Mouse (Mus musculus) urinary bladder, postnatal 36 days (tissue): ENCODE measurements at regions not wholly inside any gene's neighbourhood (a gene's known extent, or its start where the extent isn't known, plus 50 kb on each side); places are given as distances from the start of the nearest gene placed in this dataset.

Source experiments
- DNase-seq, 2 experiments: peaks; one replicate each; pipeline ENCODE4 v3.0.0; 2022; ENCODE audit warnings: low spot score in 2 of 2, mixed read lengths in 1 of 2

GRCm38 (mm10) chr7:74690706-74691105 lies 136.1 kb upstream of the Slco3a1 start:
- no peak for DNase-seq

- no peak for DNase-seq
Observed at GRCm38 (mm10) chr7:74688116-74688702, 133.6 kb upstream of the Slco3a1 start.

- DNase-seq: no peak
Observed at GRCm38 (mm10) chr7:74687303-74688115, 132.9 kb upstream of the Slco3a1 start.

- peak in 1 of 2 experiments; percentile 2 for DNase-seq
Observed at GRCm38 (mm10) chr7:74683979-74684378, 129.4 kb upstream of the Slco3a1 start.

GRCm38 (mm10) chr7:74673626-74674295 lies 119.2 kb upstream of the Slco3a1 start:
- DNase-seq: no peak

- peak in 1 of 2 experiments; percentile 4 for DNase-seq
Observed at GRCm38 (mm10) chr7:74669110-74669509, 114.5 kb upstream of the Slco3a1 start.

- DNase-seq: no peak
Observed at GRCm38 (mm10) chr7:74667106-74667505, 112.5 kb upstream of the Slco3a1 start.

GRCm38 (mm10) chr7:74663820-74664219 lies 109.2 kb upstream of the Slco3a1 start:
- no peak for DNase-seq

GRCm38 (mm10) chr7:74647310-74647709 lies 92.7 kb upstream of the Slco3a1 start:
- no peak for DNase-seq

GRCm38 (mm10) chr7:74640171-74640570 lies 85.6 kb upstream of the Slco3a1 start:
- no peak for DNase-seq

GRCm38 (mm10) chr7:74632217-74632616 lies 77.6 kb upstream of the Slco3a1 start:
- no peak for DNase-seq

- DNase-seq: no peak
Observed at GRCm38 (mm10) chr7:74628799-74629468, 74.4 kb upstream of the Slco3a1 start.
